Mouse (Mus musculus) induced T-regulatory cell, adult 2 months (primary cell): ENCODE measurements around the gene Rfx8.

Experiments used
- DNase-seq: peaks from one replicate; pipeline ENCODE4 v3.0.0-alpha.2; 2012; ENCODE audit warnings: low read depth

Gene Rfx8

DNA sequence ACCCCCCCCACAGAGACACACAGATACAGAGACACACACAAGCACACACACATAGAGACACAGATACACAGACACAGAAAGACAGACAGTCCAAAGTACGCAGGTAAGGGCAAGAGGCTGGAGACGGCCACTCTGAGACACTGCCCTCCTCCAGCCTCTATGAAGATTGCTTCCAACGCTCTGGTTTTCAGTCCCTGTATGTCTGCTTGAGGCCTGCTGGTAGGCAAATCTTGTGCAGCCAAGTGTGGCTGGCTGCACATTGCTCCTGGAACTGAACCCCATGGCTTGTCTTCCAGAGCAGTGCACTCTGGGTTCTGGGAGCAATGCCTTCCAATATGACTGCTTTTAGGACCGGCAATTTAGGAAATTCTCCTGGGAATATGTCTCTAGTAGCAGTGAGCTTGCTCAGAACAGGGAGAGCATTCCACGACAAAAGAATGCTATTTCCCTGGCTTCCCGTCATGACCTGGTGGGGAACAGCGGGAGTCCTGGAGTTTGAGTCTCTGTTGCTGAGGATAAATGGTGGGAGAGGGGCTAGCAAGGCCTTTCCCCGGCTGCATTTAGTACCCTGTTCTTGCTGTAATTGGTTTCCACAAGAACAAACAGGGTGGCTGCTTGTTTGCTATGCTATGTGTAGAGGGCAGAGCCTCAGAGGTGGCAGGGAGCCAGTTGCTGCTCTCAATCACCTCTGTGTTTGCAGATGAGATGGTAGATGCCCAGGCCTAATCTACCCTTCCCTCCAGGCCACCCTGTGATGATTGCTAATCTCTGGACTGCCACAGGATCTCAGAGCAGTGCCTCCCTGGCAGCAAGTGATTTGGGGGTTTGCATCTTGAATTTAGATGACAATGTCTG is 74.7 kb downstream of the Rfx8 start:
- no peak for DNase-seq

GRCm38 (mm10) chr1:39644333-39644732 is 76.5 kb downstream of the Rfx8 start:
- no peak for DNase-seq

DNA sequence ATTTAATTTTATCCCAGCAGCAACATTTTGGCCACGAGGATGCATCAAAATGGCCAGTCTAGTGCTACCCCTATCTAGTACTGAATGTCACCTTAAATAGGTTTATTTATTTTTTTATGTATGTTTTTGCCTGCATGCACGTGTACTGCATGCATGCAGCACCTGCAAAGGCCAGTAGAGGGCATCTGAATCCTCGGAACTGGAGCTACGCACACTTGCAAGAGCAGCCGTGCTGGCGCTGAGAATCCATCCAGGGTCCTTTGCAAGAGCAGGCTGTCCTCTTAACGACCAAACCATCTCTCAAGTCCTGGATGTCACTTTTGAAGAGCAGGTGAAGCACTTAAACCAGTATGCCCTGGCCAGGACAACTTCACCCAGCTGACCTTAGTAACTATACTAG is 79.1 kb downstream of the Rfx8 start:
- DNase-seq = no peak

DNA sequence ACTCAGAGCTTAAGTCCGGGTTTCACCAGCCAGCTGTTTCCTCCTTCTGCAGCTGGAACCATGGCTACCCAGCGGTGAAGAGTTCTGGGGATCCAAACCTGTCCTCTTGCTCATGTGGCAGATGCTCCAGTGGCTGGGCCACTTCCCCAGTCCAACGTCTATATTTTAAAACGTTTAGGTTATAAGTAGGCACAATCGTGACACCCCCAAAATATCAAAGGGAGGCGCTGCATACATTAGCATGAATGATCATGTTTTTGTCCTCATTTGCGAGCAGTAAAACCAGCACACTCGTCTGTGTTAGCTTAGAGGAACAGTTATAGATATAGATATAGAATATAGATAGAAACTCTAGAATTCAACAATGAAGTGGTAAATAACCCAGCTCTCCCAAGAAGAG is 83.7 kb downstream of the Rfx8 start:
- DNase-seq = no peak

- no peak for DNase-seq
These were observed 84.1 kb downstream of the Rfx8 start for GRCm38 (mm10) chr1:39636660-39637059.

DNA sequence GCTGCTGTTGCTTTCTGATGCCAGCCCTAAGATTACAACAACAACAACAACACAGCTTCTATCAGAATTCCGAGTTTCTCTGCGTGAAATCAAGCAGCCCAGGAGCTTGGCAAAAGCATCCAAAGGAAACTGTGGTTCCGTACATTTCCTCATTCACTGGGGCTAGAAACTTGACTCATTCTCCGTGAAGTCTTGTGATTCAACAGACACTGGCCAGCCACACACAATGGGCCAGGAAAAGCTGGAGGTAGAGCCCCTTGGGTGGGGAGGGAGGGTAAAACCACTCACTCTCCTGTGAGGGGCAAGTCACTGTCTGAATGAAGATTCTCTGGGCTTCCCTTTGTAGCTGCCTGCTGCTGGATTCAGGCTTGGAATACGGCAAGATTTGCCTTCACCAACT is 84.6 kb downstream of the Rfx8 start:
- no peak for DNase-seq

DNA sequence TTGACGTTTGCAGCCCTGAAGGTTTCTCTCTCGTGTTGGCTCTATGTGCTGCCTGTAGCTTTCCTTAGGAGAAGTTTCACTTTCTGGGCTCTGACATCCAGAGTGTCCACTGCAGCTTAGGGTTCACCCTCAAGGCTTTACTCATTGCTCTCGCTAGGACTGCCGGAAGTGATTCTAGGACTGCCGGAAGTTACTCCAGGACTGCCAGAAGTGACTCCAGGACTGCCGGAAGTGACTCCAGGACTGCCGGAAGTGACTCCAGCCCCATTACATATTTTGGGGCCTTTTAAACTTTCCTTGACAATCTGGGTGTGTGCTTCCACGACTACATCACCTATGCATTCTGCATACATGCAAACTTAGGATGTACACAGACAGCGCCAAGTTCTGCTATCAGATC is 92.2 kb downstream of the Rfx8 start:
- DNase-seq = no peak

DNA sequence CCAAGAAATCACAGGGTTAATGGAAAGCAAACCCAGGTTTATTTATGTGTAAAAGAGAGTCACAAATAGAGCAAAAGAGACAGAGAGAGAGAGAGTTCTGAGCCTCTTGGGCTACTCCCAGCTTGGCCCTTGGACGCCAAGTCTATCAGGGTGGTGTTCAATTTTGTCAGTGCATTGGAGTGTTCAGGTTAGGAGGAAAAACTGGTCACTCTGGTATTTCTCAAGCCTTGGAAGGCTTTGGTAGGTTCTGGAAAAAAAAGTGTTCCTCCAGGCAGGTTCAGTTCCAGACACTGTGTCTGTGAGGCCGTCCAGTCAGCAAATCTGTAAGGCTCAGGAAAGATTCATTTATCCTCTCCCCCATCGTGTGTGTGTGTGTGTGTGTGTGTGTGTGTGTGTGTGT is 95.3 kb downstream of the Rfx8 start:
- no peak for DNase-seq

GRCm38 (mm10) chr1:39623729-39624128 is 97.1 kb downstream of the Rfx8 start:
- no peak for DNase-seq

GRCm38 (mm10) chr1:39623106-39623505 is 97.7 kb downstream of the Rfx8 start:
- no peak for DNase-seq

DNA sequence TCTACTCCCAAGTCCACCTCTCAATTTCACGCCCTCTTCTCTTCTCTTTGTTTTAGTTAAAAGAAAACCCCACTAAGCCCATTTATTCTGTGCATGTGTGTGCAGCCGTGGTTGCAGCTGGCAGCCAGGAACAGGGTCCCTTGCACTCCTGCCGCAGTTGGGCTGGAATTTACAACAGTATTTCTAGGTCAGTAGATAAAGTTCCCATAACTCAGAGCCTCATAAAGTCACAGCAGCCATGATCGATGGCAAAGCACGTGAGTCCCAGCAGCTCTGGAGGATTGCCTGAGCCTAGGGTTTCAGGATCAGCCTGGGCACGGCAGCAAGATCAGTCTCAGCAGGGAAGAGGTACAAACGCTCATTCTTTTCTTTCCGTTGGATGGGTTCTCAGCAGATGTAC is 102.3 kb downstream of the Rfx8 start:
- no peak for DNase-seq

GRCm38 (mm10) chr1:39615526-39615925 is 105.3 kb downstream of the Rfx8 start:
- DNase-seq = no peak
